Mouse (Mus musculus) heart, postnatal 0 days (tissue): ENCODE results near the gene 4930451I11Rik. TPM values are rescaled to one million over a fixed set of nuclear protein-coding genes. Genes with fewer than 3 reads are reported as not detected.
A peak's percentile ranks its signal among the peaks of the same experiment; 100 is the strongest.

ENCODE experiments used
- ATAC-seq: fragments of 200-750 bp; cut with Nextera tagmentation; 2 replicates; pipeline ENCODE4 v1.8.0; 2017; ENCODE audit warnings: low read depth, moderate number of reproducible peaks, moderate library complexity; ENCODE audit not compliant: insufficient read depth
- DNase-seq: peaks from one replicate; pipeline ENCODE4 v3.0.0-alpha.2; 2016; ENCODE audit warnings: low spot score
- H3K27ac ChIP-seq: fragments of 300-500 bp; sonication (generic); 2 replicates; pipeline ENCODE4 v1.5.1; 2014; ENCODE audit warnings: low read depth, mild to moderate bottlenecking
- H3K27me3 ChIP-seq: fragments of 300-500 bp; sonication (generic); 2 replicates; pipeline ENCODE4 v1.6.1; 2014; ENCODE audit warnings: low read length, mixed read lengths; ENCODE audit not compliant: control insufficient read depth, insufficient read depth
- H3K36me3 ChIP-seq: fragments of 300-500 bp; sonication (generic); replicated peaks from 2 replicates; pipeline ENCODE4 v1.6.1; 2014; ENCODE audit warnings: low read length, mixed read lengths; ENCODE audit not compliant: control insufficient read depth, insufficient read depth
- H3K4me1 ChIP-seq: fragments of 300-500 bp; sonication (generic); 2 replicates; pipeline ENCODE4 v1.6.1; 2014; ENCODE audit warnings: antibody characterized with exemption; ENCODE audit not compliant: control insufficient read depth, insufficient read depth
- H3K4me2 ChIP-seq: fragments of 300-500 bp; sonication (generic); 2 replicates; pipeline ENCODE4 v1.6.1; 2014; ENCODE audit warnings: low read depth, mild to moderate bottlenecking, low read length, moderate library complexity
- H3K4me3 ChIP-seq: fragments of 300-500 bp; sonication (generic); 2 replicates; pipeline ENCODE4 v1.5.1; 2014; ENCODE audit warnings: low read depth, low read length
- H3K9ac ChIP-seq: fragments of 300-500 bp; sonication (generic); replicated peaks from 2 replicates; pipeline ENCODE4 v1.6.1; 2014; ENCODE audit warnings: low read depth, low read length, mixed read lengths
- H3K9me3 ChIP-seq: fragments of 300-500 bp; sonication (generic); replicated peaks from 2 replicates; pipeline ENCODE4 v1.6.1; 2016; ENCODE audit warnings: low read length; ENCODE audit not compliant: control insufficient read depth
- CTCF ChIP-seq: IDR thresholded peaks from 2 replicates; pipeline ENCODE4 v1.5.1; 2016; ENCODE audit warnings: antibody characterized with exemption, control low read depth, low read depth
- EP300 ChIP-seq: IDR thresholded peaks from 2 replicates; pipeline ENCODE4 v1.6.1; 2016; ENCODE audit warnings: antibody characterized with exemption, low read depth
- WGBS: fragments of 180-500 bp; shearing (Covaris S2); extraction: QIAGEN DNeasy Blood & Tissue Kit; methylation state at CpG from one replicate; pipeline ENCODE4 v1.1.7; 2014; 5-methylcytosine and 5-hydroxymethylcytosine counted together
- polyA plus RNA-seq: library from polyadenylated mRNA; unstranded; fragments of >200 nt; fragmentation: Nextera tagmentation; extraction: Ambion mirVana; gene quantifications from 2 replicates; pipeline ENCODE4 v1.2.1, GENCODE M21; 2015
- total RNA-seq: library from RNA; depleted of rRNA; stranded (reverse); fragments of >200 nt; gene quantifications from 2 replicates; pipeline ENCODE4 v1.2.3, GENCODE M21; 2014; ENCODE audit warnings: low replicate concordance

The 4930451I11Rik gene
- total and polyA plus RNA-seq, 2 experiments from 2014 or later: not detected

GRCm38 (mm10) chr7:126822741-126823140, 8.7 kb downstream of the 4930451I11Rik start:
- peaks cover 30% of the 10 kb centered on the region for H3K27me3 ChIP-seq
- H3K4me2 ChIP-seq: peak overlapping the region; percentile 57; the same call in 1 of the 2 replicates
- WGBS: 24% methylated on average over 9 of the region's 9 CpGs
- no peaks in the 10 kb centered on the region for H3K36me3 ChIP-seq
- DNase-seq (no peak), ATAC-seq (no peak)
- H3K9me3 ChIP-seq: no peaks in the 10 kb centered on the region
- no peak overlapping the region for H3K9ac ChIP-seq
- no peaks in the 10 kb centered on the region; the same call in 1 of the 2 replicates for H3K4me1 ChIP-seq
- H3K27ac ChIP-seq: no peak overlapping the region
- TF ChIP-seq EP300 (no peak), CTCF (no peak)
- H3K4me3 ChIP-seq: no peak overlapping the region

- Histone ChIP-seq H3K4me3 (no peak overlapping the region), H3K36me3 (no peaks in the 10 kb centered on the region), H3K4me2 (no peak overlapping the region), H3K4me1 (no peaks in the 10 kb centered on the region; the same call in 1 of the 2 replicates), H3K27ac (no peak overlapping the region), H3K9me3 (no peaks in the 10 kb centered on the region), H3K27me3 (peaks cover 30% of the 10 kb centered on the region), H3K9ac (no peak overlapping the region)
- peak; percentile 92 for TF ChIP-seq CTCF
- no peak for TF ChIP-seq EP300
- WGBS: 26% methylated on average over 7 of the region's 7 CpGs
- peak; percentile 45; the same call in 1 of the 2 replicates for ATAC-seq
- peak; percentile 47 for DNase-seq
These were observed 9.5 kb downstream of the 4930451I11Rik start for GRCm38 (mm10) chr7:126821835-126822511.

GRCm38 (mm10) chr7:126818818-126819217, 12.6 kb downstream of the 4930451I11Rik start:
- Histone ChIP-seq H3K27ac (no peak overlapping the region), H3K27me3 (peaks cover 18% of the 10 kb centered on the region), H3K9me3 (no peaks in the 10 kb centered on the region), H3K4me2 (no peak overlapping the region), H3K36me3 (no peaks in the 10 kb centered on the region), H3K4me1 (no peaks in the 10 kb centered on the region; the same call in 1 of the 2 replicates), H3K9ac (no peak overlapping the region), H3K4me3 (no peak overlapping the region)
- DNase-seq (no peak), ATAC-seq (no peak)
- 17% methylated on average over 1 of the region's 1 CpGs for WGBS
- TF ChIP-seq CTCF: no peak; the same call in 1 of the 2 replicates
- TF ChIP-seq EP300: no peak

DNA sequence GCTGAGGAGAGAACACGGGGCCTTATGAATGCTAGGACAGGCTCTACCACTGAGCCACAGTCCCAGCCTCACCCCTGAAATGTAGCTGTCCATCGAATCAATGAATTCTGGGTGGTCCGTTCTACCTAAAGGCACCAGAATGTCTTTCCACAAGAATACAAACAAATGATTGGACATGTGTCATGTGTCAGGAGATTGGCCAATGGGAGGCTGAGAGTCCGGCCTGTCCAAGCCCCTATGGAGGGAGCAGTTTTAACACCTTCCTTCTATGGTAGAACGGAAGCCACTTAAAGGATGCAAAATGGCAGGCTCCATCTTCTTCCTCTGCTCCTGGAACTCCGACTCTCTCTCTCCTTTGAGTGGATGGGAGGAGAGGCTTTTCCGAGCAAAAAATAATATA, 13.8 kb downstream of the 4930451I11Rik start:
- H3K9ac ChIP-seq: no peak overlapping the region

GRCm38 (mm10) chr7:126816494-126816893, 14.9 kb downstream of the 4930451I11Rik start:
- Histone ChIP-seq H3K27me3 (no peaks in the 10 kb centered on the region), H3K27ac (no peak overlapping the region), H3K4me1 (no peaks in the 10 kb centered on the region), H3K4me2 (no peak overlapping the region), H3K9ac (no peak overlapping the region), H3K9me3 (no peaks in the 10 kb centered on the region), H3K36me3 (no peaks in the 10 kb centered on the region), H3K4me3 (no peak overlapping the region)
- DNase-seq (no peak), ATAC-seq (no peak)
- no peak for TF ChIP-seq CTCF
- no peak for TF ChIP-seq EP300
- 80% methylated on average over 8 of the region's 8 CpGs for WGBS

More for the DNA sequence above, 13.8 kb downstream of the 4930451I11Rik start:
- WGBS: 80% methylated on average over 7 of the region's 7 CpGs
- no peak for ATAC-seq
- Histone ChIP-seq H3K4me2 (no peak overlapping the region), H3K27ac (no peak overlapping the region), H3K9me3 (no peaks in the 10 kb centered on the region), H3K27me3 (peaks cover 6% of the 10 kb centered on the region), H3K4me1 (no peaks in the 10 kb centered on the region), H3K4me3 (no peak overlapping the region), H3K36me3 (no peaks in the 10 kb centered on the region)
- TF ChIP-seq EP300 (no peak), CTCF (no peak)
- DNase-seq: no peak
